Comparison of ENCODE assay signal across 14 mouse cellular contexts in the genomic region with DNA sequence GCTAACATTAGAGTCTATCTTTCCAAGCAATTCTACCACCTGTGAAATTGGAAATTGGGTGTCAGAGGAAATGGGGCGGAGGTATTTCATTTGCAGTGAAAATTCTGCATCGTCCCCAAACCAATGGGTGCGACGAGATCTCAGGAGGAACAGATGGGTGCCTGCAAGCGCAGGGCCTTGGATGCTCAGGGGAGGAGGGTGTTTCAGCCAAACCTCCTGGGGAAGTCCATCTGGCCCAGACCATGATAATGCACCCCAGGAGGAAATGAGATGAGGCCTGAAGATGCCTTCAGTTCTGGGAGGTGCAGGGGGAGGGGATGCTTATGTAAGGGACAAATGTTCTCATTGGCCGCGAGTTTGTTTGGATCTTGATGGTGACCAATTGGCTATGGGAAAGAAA.
DNase-seq lines count a peak whose midpoint lies in the region.
"Had no signal": no experiment of that assay in that cellular context is flagged by ENCODE, and none has a peak within 500 bp of the region (broad histone marks: within the 10 kb centered on the region; RNA-seq: fewer than 3 reads in every experiment).

No protein-coding gene starts in this region.

- intact Hi-C loops in heart, postnatal 25 days (cut with DNase I), result no loop called here

- DNase-seq in heart, adult 11 months, result peak; percentile 68
- no peak for DNase-seq in heart, postnatal 25 days (ENCODE audit: low spot score)
- DNase-seq in cerebellum, adult 18-20 months, result peak; percentile 85 to 90
- DNase-seq in cerebellum, adult 9-11 months, result peak; percentile 96
- peak; percentile 81 to 85 for DNase-seq in cerebellum, postnatal 36 days
- no peak for DNase-seq in adrenal gland, postnatal 14 days
- DNase-seq in ovary, postnatal 14 days (ENCODE audit: low spot score), result no peak
- no peak for DNase-seq in kidney, postnatal 36 days
- DNase-seq: adrenal gland, adult 2 months; gastrocnemius, postnatal 36 days; heart, adult 2 months; heart, postnatal 14 days; kidney, adult 11 months; kidney, adult 9 months had no signal

Comparison
In these comparisons a context has a peak if more than half of its experiments do, and no peak if none do; other contexts are left out.
1. DNase-seq: peak in heart, adult 11 months (single experiment), cerebellum, adult 18-20 months (2 of 2), cerebellum, adult 9-11 months (single experiment) and cerebellum, postnatal 36 days (2 of 2); none in heart, postnatal 25 days (single experiment), adrenal gland, postnatal 14 days (single experiment), ovary, postnatal 14 days (single experiment) and kidney, postnatal 36 days (0 of 2).